Mouse (Mus musculus): ENCODE results near the gene Pqbp1. TPM values are rescaled to one million over a fixed set of nuclear protein-coding genes. Genes with fewer than 3 reads are reported as not detected.

Pqbp1 gene
- total RNA-seq, 2 experiments from 2014 or later = 39.3 to 51.3 TPM

- DNase-seq (ENCODE audit: low spot score in 2 of 2) = peak; percentile 49 to 80
Observed at GRCm38 (mm10) chrX:7883841-7884567, 15.1 kb downstream of the Pqbp1 start, which contains the start of gene Slc35a2. TSS of gene Slc35a2 (plus strand) at chrX:7884028.

- DNase-seq (ENCODE audit: low spot score in 2 of 2) = peak in 1 of 2 experiments; percentile 25
Observed at GRCm38 (mm10) chrX:7879819-7880218, 19.2 kb downstream of the Pqbp1 start.

- no peak for DNase-seq (ENCODE audit: low spot score in 2 of 2)
Observed at GRCm38 (mm10) chrX:7878495-7878894, 20.6 kb downstream of the Pqbp1 start.

GRCm38 (mm10) chrX:7878007-7878419, 21.1 kb downstream of the Pqbp1 start, which contains the start of gene Pim2:
TSS of gene Pim2 (plus strand) at chrX:7878262.
- peak in 1 of 2 experiments; percentile 43 for DNase-seq (ENCODE audit: low spot score in 2 of 2)

- DNase-seq (ENCODE audit: low spot score in 2 of 2) = no peak
Observed at GRCm38 (mm10) chrX:7869826-7870225, 29.2 kb downstream of the Pqbp1 start.

GRCm38 (mm10) chrX:7868506-7868905, 30.6 kb downstream of the Pqbp1 start:
- DNase-seq (ENCODE audit: low spot score in 2 of 2) = no peak

- no peak for DNase-seq (ENCODE audit: low spot score in 2 of 2)
Observed at GRCm38 (mm10) chrX:7867141-7867540, 31.9 kb downstream of the Pqbp1 start.

- DNase-seq (ENCODE audit: low spot score in 2 of 2) = no peak
Observed at GRCm38 (mm10) chrX:7865786-7866185, 33.3 kb downstream of the Pqbp1 start.

- DNase-seq (ENCODE audit: low spot score in 2 of 2) = no peak
Observed at GRCm38 (mm10) chrX:7865343-7865742, 33.7 kb downstream of the Pqbp1 start.

- no peak for DNase-seq (ENCODE audit: low spot score in 2 of 2)
Observed at GRCm38 (mm10) chrX:7864551-7864950, 34.5 kb downstream of the Pqbp1 start.

GRCm38 (mm10) chrX:7863181-7863580, 35.9 kb downstream of the Pqbp1 start:
- no peak for DNase-seq (ENCODE audit: low spot score in 2 of 2)

GRCm38 (mm10) chrX:7859191-7859753, 39.8 kb downstream of the Pqbp1 start:
- no peak for DNase-seq (ENCODE audit: low spot score in 2 of 2)

GRCm38 (mm10) chrX:7854578-7854977, 44.5 kb downstream of the Pqbp1 start:
- peak in 1 of 2 experiments; percentile 9 for DNase-seq (ENCODE audit: low spot score in 2 of 2)

GRCm38 (mm10) chrX:7847845-7848244, 51.2 kb downstream of the Pqbp1 start:
- no peak for DNase-seq (ENCODE audit: low spot score in 2 of 2)

Other genes starting within 250 kb of the Pqbp1 start
- 1 to 10 TPM; 8.9 to 9.5 TPM for gene Prickle3, start 242.0 kb downstream of the Pqbp1 start, total RNA-seq (2021)
- 100 to 1,000 TPM in 1 of 2 experiments, 10 to 100 TPM in 1; 82.9 to 104 TPM for gene Plp2, start 227.9 kb downstream of the Pqbp1 start, total RNA-seq (2021)
- gene Magix, start 218.0 kb downstream of the Pqbp1 start, total RNA-seq (2021) = 1 to 10 TPM; 1.3 to 1.8 TPM
- gene Gpkow, start 202.1 kb downstream of the Pqbp1 start, total RNA-seq (2021) = 10 to 100 TPM; 22.6 to 26.6 TPM
- 10 to 100 TPM; 25.6 to 30.7 TPM for gene Wdr45, start 184.9 kb downstream of the Pqbp1 start, total RNA-seq (2021)
- gene Gm45208, start 177.0 kb downstream of the Pqbp1 start, total RNA-seq (2021) = not detected
- 10 to 100 TPM; 18.5 to 18.7 TPM for gene Praf2, start 170.8 kb downstream of the Pqbp1 start, total RNA-seq (2021)
- gene Ccdc120, start 148.4 kb downstream of the Pqbp1 start, total RNA-seq (2021) = 1 to 10 TPM; 2.7 to 4.0 TPM
- 10 to 100 TPM; 16.9 to 19.4 TPM for gene Tfe3, start 136.7 kb downstream of the Pqbp1 start, total RNA-seq (2021)
- 10 to 100 TPM; 24.7 to 34.9 TPM for gene Gripap1, start 109.5 kb downstream of the Pqbp1 start, total RNA-seq (2021)
- 1 to 10 TPM; 1.3 to 1.5 TPM for gene Kcnd1, start 77.0 kb downstream of the Pqbp1 start, total RNA-seq (2021)
- 10 to 100 TPM; 36.5 to 37.6 TPM for gene Otud5, start 57.9 kb downstream of the Pqbp1 start, total RNA-seq (2021)
- gene Pim2, start 21.0 kb downstream of the Pqbp1 start, total RNA-seq (2021) = 1 to 10 TPM; 1.8 TPM
- gene Slc35a2, start 15.2 kb downstream of the Pqbp1 start, total RNA-seq (2021) = 10 to 100 TPM; 17.0 to 21.2 TPM
- gene Timm17b, start 88 bp upstream of the Pqbp1 start, total RNA-seq (2021) = 10 to 100 TPM; 61.6 to 63.1 TPM
- not detected for gene Gm10491, start 8.6 kb upstream of the Pqbp1 start, total RNA-seq (2021)
- not detected for gene Gm10490, start 10.3 kb upstream of the Pqbp1 start, total RNA-seq (2021)
- under 1 TPM; 0.12 to 0.13 TPM for gene Pcsk1n, start 20.6 kb upstream of the Pqbp1 start, total RNA-seq (2021)
- gene Eras, start 29.3 kb upstream of the Pqbp1 start, total RNA-seq (2021) = not detected
- gene Hdac6, start 48.6 kb upstream of the Pqbp1 start, total RNA-seq (2021) = 10 to 100 TPM; 11.0 to 13.1 TPM
- under 1 TPM; 0.27 to 0.54 TPM for gene Gata1, start 78.8 kb upstream of the Pqbp1 start, total RNA-seq (2021)
- not detected for gene Glod5, start 119.2 kb upstream of the Pqbp1 start, total RNA-seq (2021)
- 10 to 100 TPM; 14.7 to 14.9 TPM for gene Suv39h1, start 175.5 kb upstream of the Pqbp1 start, total RNA-seq (2021)
- 1 to 10 TPM; 2.8 TPM for gene Was, start 191.2 kb upstream of the Pqbp1 start, total RNA-seq (2021)
- gene Wdr13, start 233.6 kb upstream of the Pqbp1 start, total RNA-seq (2021) = 10 to 100 TPM; 29.5 to 34.2 TPM
- 100 to 1,000 TPM; 359 to 459 TPM for gene Rbm3, start 246.6 kb upstream of the Pqbp1 start, total RNA-seq (2021)

Measured in gastrocnemius, postnatal 4 days (tissue).